Mouse (Mus musculus) neural tube, embryonic 11.5 days (tissue): ENCODE data around the gene Ccdc78. TPM values are rescaled to one million over a fixed set of nuclear protein-coding genes. Genes with fewer than 3 reads are reported as not detected.
A peak's percentile ranks its signal among the peaks of the same experiment; 100 is the strongest.

Experiments
- ATAC-seq: fragments of 200-750 bp; cut with Nextera tagmentation; 2 replicates; pipeline ENCODE4 v1.8.0; 2017; ENCODE audit warnings: moderate number of reproducible peaks, mild to moderate bottlenecking, moderate TSS enrichment, moderate library complexity; ENCODE audit not compliant: insufficient read depth, low FRiP score, low TSS enrichment
- DNase-seq: peaks from one replicate; pipeline ENCODE4 v3.0.0-alpha.2; 2015; ENCODE audit warnings: low spot score
- H3K27ac ChIP-seq: fragments of 300-500 bp; sonication (generic); 2 replicates; pipeline ENCODE4 v1.5.1; 2014; ENCODE audit warnings: low read depth, mild to moderate bottlenecking, low read length
- H3K27me3 ChIP-seq: fragments of 300-500 bp; sonication (generic); 2 replicates; pipeline ENCODE4 v1.6.1; 2014; ENCODE audit warnings: mild to moderate bottlenecking, low read length, mixed read lengths; ENCODE audit not compliant: control insufficient read depth, insufficient read depth
- H3K36me3 ChIP-seq: fragments of 300-500 bp; sonication (generic); 2 replicates; pipeline ENCODE4 v1.6.1; 2014; ENCODE audit warnings: mild to moderate bottlenecking, low read length, moderate library complexity, mixed read lengths; ENCODE audit not compliant: control insufficient read depth, insufficient read depth
- H3K4me1 ChIP-seq: fragments of 300-500 bp; sonication (generic); 2 replicates; pipeline ENCODE4 v1.6.1; 2014; ENCODE audit warnings: low read length, mixed read lengths; ENCODE audit not compliant: control insufficient read depth, insufficient read depth
- H3K4me2 ChIP-seq: fragments of 300-500 bp; sonication (generic); 2 replicates; pipeline ENCODE4 v1.6.1; 2014; ENCODE audit warnings: low read depth, mild to moderate bottlenecking, moderate library complexity
- H3K4me3 ChIP-seq: fragments of 300-500 bp; sonication (generic); 2 replicates; pipeline ENCODE4 v1.5.1; 2014; ENCODE audit warnings: low read depth, low read length
- H3K9ac ChIP-seq: fragments of 300-500 bp; sonication (generic); 2 replicates; pipeline ENCODE4 v1.6.1; 2014; ENCODE audit warnings: mild to moderate bottlenecking, low read length
- H3K9me3 ChIP-seq: fragments of 300-500 bp; sonication (generic); 2 replicates; pipeline ENCODE4 v1.6.1; 2016; ENCODE audit warnings: low read length; ENCODE audit not compliant: control insufficient read depth
- WGBS: fragments of 180-500 bp; shearing (Covaris S2); extraction: QIAGEN DNeasy Blood & Tissue Kit; methylation state at CpG from one replicate; pipeline ENCODE4 v1.1.7; 2014; 5-methylcytosine and 5-hydroxymethylcytosine counted together
- polyA plus RNA-seq: library from polyadenylated mRNA; unstranded; fragments of >200 nt; fragmentation: Nextera tagmentation; extraction: Ambion mirVana; gene quantifications from 2 replicates; pipeline ENCODE4 v1.2.1, GENCODE M21; 2014

Ccdc78 gene
- polyA plus RNA-seq, 1 experiment from 2014 or later = 0.15 TPM

DNA sequence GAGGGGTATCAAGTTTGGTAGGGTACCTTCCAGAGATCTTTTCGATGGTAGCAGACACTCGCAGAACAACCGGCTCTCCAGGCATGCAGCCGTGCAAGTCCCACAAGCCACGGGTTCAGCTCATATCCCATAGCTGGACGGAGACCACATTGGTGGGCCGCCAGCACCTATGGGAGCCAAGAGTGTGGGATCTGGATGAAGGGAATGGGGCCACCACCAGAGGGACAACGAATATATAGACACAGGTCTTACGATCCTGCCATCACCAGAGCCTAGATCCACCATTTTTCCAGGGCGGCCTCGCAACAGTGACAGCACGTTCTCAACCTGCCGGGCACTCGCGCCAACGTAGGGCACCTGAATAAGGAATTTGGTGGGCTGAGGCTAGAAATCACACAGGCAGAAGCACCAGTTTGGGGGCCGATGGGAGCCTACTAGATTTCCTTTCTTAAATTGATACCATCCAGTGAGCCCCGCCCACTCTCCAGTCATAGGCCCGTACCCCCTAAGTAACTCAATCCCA is 5.0 kb downstream of the Ccdc78 start:
- Histone ChIP-seq H3K9me3 (no peaks in the 10 kb centered on the region), H3K4me1 (peaks cover 40% of the 10 kb centered on the region), H3K36me3 (0 out of 2 replicates have a peak, but pooled peaks cover 2% of the 10 kb centered on the region), H3K9ac (peak overlapping the region; percentile 75), H3K27me3 (no peaks in the 10 kb centered on the region), H3K4me3 (peak overlapping the region; percentile 56), H3K4me2 (peak overlapping the region; percentile 96), H3K27ac (peak overlapping the region; percentile 88)
- DNase-seq = peak; percentile 56
- WGBS = 31% methylated on average over 19 of the region's 19 CpGs
- no peak for ATAC-seq

DNA sequence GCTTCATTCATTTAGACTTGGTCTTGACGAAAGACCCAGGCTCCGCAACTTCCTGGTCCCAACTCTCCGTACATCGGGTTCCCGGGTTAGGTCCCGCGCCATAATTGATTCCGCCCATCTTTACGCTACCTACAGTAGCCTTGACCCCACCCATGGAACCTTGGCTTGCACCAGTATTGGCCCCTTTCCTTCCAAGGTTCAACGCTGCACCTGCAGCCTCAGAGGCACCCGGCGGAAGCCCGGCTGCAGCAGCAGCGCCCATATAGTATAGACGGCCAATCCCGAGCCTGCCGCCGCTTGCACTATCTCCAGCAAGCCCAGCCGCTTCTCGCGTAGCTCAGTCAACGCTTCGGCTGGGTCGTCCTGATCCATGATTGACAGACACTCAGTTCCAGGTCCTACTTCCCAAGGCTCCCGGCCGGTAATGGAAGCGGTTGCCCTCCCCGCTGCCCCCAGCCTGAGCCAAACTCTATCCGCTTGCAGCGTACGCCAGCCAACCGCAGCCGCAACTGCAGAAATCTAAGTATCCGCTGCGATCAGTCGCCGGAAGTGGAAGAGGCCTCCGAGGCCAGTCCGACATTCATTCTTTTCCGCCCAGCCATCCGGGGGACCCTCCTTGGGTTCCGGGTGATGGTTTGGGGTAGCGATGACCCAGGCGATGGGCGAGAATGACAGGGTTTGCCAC is 5.6 kb downstream of the Ccdc78 start:
- Histone ChIP-seq H3K9ac (peak overlapping the region; percentile 75), H3K27me3 (no peaks in the 10 kb centered on the region), H3K4me2 (peak overlapping the region; percentile 96), H3K36me3 (0 out of 2 replicates have a peak, but pooled peaks cover 2% of the 10 kb centered on the region), H3K27ac (peak overlapping the region; percentile 88), H3K9me3 (no peaks in the 10 kb centered on the region), H3K4me1 (peaks cover 40% of the 10 kb centered on the region), H3K4me3 (peak overlapping the region; percentile 56)
- ATAC-seq (peak; percentile 29; the same call in 1 of the 2 replicates), DNase-seq (peak; percentile 88)
- under 1% methylated on average over 45 of the region's 45 CpGs for WGBS

DNA sequence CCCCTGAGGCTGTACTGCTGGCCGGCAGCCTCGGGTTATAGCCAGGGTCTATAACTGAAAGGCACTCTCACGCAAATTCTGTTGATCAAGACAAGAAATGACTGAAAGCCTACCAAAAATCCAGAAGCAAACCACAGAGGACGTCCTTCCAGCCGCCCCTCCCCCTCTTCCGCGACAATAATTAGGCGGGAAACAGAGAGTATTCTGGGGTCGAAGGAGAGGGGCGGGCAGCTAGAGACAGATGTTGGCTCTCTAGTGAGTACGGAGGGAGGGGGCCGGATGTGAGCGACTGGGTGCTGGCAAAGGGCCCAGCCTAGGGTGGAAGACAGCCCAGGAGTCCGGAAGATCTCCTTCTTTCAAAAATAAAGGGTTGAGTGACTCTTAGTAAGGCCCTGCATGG is 6.2 kb downstream of the Ccdc78 start, which contains the start of gene Fam173a:
Gene Fam173a (minus strand): TSS at position 287 of the 400 bp plus-strand sequence.
- Histone ChIP-seq H3K4me2 (peak within 1 kb of the TSS; percentile 96), H3K27ac (peak within 1 kb of the TSS; percentile 88), H3K9ac (peak within 1 kb of the TSS; percentile 84), H3K27me3 (no peaks in the 10 kb centered on the region), H3K36me3 (0 out of 2 replicates have a peak, but pooled peaks cover 2% of the 10 kb centered on the region), H3K4me1 (peaks cover 44% of the 10 kb centered on the region), H3K9me3 (no peaks in the 10 kb centered on the region), H3K4me3 (peak within 1 kb of the TSS; percentile 83)
- WGBS = under 1% methylated on average over 13 of the region's 14 CpGs
- DNase-seq (peak; percentile 72), ATAC-seq (no peak)

DNA sequence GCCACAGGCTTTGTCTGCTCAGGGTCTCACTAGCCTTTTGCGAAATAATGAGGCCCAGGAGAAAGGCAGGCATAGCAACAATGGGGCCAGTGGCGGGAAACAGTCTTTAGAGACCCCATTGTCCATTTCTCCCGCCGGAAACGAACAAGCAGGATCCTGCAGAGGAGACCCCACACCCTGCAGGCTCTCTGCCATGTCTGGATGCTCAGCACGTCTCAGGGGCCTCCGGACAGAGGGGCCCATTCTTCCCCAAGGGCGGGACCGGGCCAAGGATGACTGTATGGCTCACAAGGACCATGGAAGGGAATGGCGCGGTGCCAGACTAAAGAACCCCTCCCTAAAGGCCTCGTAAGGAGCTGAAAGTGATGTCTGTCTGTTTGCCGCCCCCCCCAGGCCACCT is 7.8 kb downstream of the Ccdc78 start:
- Histone ChIP-seq H3K27me3 (no peaks in the 10 kb centered on the region), H3K4me3 (peak overlapping the region; percentile 83), H3K36me3 (0 out of 2 replicates have a peak, but pooled peaks cover 2% of the 10 kb centered on the region), H3K4me1 (peaks cover 45% of the 10 kb centered on the region), H3K9ac (peak overlapping the region; percentile 84), H3K27ac (peak overlapping the region; percentile 88), H3K9me3 (no peaks in the 10 kb centered on the region), H3K4me2 (peak overlapping the region; percentile 96)
- peak; percentile 68 for DNase-seq
- ATAC-seq = peak; percentile 60
- 46% methylated on average over 13 of the region's 13 CpGs for WGBS

- 61% methylated on average over 17 of the region's 17 CpGs for WGBS
- Histone ChIP-seq H3K27ac (peak overlapping the region; percentile 88), H3K4me3 (peak overlapping the region; percentile 83), H3K9me3 (no peaks in the 10 kb centered on the region), H3K36me3 (0 out of 2 replicates have a peak, but pooled peaks cover 2% of the 10 kb centered on the region), H3K9ac (peak overlapping the region; percentile 84), H3K4me2 (peak overlapping the region; percentile 96), H3K27me3 (no peaks in the 10 kb centered on the region), H3K4me1 (peaks cover 45% of the 10 kb centered on the region)
- ATAC-seq = no peak
- no peak for DNase-seq
Observed at GRCm38 (mm10) chr17:25794998-25795397, 8.6 kb downstream of the Ccdc78 start.

- peak; percentile 79 for DNase-seq
- peak within 1 kb of the TSS; percentile 84 for H3K9ac ChIP-seq
- ATAC-seq = 0 out of 2 replicates have a peak, but pooled peaks have one; percentile 35
- no peaks in the 10 kb centered on the region for H3K9me3 ChIP-seq
- peaks cover 45% of the 10 kb centered on the region for H3K4me1 ChIP-seq
- H3K4me2 ChIP-seq = peak within 1 kb of the TSS; percentile 96
- peak within 1 kb of the TSS; percentile 88 for H3K27ac ChIP-seq
- 0 out of 2 replicates have a peak, but pooled peaks cover 2% of the 10 kb centered on the region for H3K36me3 ChIP-seq
- WGBS = 0% methylated on average over 6 of the region's 6 CpGs
- no peaks in the 10 kb centered on the region for H3K27me3 ChIP-seq
- H3K4me3 ChIP-seq = peak within 1 kb of the TSS; percentile 83
Observed at GRCm38 (mm10) chr17:25795609-25796092, 9.3 kb downstream of the Ccdc78 start, which contains the start of gene AC134908.4. Gene AC134908.4 (minus strand): TSS chr17:25795659.

- 0 out of 2 replicates have a peak, but pooled peaks cover 2% of the 10 kb centered on the region for H3K36me3 ChIP-seq
- H3K4me2 ChIP-seq = peak overlapping the region; percentile 96
- DNase-seq (no peak), ATAC-seq (no peak)
- H3K9me3 ChIP-seq = no peaks in the 10 kb centered on the region
- peaks cover 43% of the 10 kb centered on the region for H3K4me1 ChIP-seq
- H3K27me3 ChIP-seq = no peaks in the 10 kb centered on the region
- H3K9ac ChIP-seq = peak overlapping the region; percentile 84
- peak overlapping the region; percentile 88 for H3K27ac ChIP-seq
- peak overlapping the region; percentile 83 for H3K4me3 ChIP-seq
- under 1% methylated on average over 37 of the region's 37 CpGs for WGBS
Observed at GRCm38 (mm10) chr17:25796211-25796771, 9.9 kb downstream of the Ccdc78 start.

DNA sequence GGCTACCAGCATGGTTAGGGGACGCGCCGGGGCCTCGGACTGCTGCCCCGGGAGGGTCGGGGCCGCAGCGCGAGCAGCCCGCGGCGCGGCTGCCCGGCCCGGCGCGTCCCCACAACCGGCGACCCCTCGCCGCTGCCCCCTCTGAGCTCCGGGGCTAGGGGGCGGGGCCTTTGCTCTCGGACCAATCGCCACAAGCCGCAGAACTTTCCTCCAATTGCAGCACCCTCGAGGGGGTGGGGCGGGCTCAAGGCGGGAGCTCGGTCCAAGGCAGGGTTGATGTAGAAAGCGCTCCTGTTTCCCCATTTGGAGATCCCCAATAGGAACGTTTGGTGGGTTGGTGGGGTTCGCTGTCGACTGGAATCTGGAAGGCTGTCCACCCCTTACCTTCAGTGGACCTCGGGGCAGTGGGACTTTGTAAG is 10.6 kb downstream of the Ccdc78 start, which contains the start of gene Metrn:
Gene Metrn (minus strand): TSS at position 186 of the 419 bp plus-strand sequence.
- Histone ChIP-seq H3K9ac (peak within 1 kb of the TSS; percentile 84), H3K4me3 (peak within 1 kb of the TSS; percentile 83), H3K27ac (peak within 1 kb of the TSS; percentile 88), H3K36me3 (0 out of 2 replicates have a peak, but pooled peaks cover 2% of the 10 kb centered on the region), H3K27me3 (no peaks in the 10 kb centered on the region), H3K4me1 (peaks cover 41% of the 10 kb centered on the region), H3K9me3 (no peaks in the 10 kb centered on the region), H3K4me2 (peak within 1 kb of the TSS; percentile 96)
- ATAC-seq (peak; percentile 64), DNase-seq (peak; percentile 92)
- WGBS = under 1% methylated on average over 34 of the region's 35 CpGs
